Comparison of ENCODE assay signal across 9 mouse cellular contexts in genomic region chr1:111633860-111634460, GRCm38 (mm10).
DNase-seq lines count a peak whose midpoint lies in the region; ATAC-seq lines count a peak whose summit lies in the region.
"Had no signal": no experiment of that assay in that cellular context is flagged by ENCODE, and none has a peak within 500 bp of the region (broad histone marks: within the 10 kb centered on the region; RNA-seq: fewer than 3 reads in every experiment).

No protein-coding gene starts in this region.

- no peaks in the 10 kb centered on the region for H3K27me3 ChIP-seq in intestine, embryonic 14.5 days (replicated peaks; ENCODE audit: control insufficient read depth, insufficient read depth, low read length)
- no peaks in the 10 kb centered on the region for H3K27me3 ChIP-seq in intestine, embryonic 15.5 days (replicated peaks)
- H3K27me3 ChIP-seq: limb, embryonic 12.5 days had no signal

- no peaks in the 10 kb centered on the region for H3K9me3 ChIP-seq in intestine, embryonic 14.5 days (ENCODE audit: control insufficient read depth, low read length)
- H3K9me3 ChIP-seq in intestine, embryonic 15.5 days: no peaks in the 10 kb centered on the region
- H3K9me3 ChIP-seq: limb, embryonic 12.5 days had no signal

- H3K4me3 ChIP-seq in intestine, embryonic 14.5 days (ENCODE audit: low read depth, low read length): no peak overlapping the region
- H3K4me3 ChIP-seq in intestine, embryonic 15.5 days (replicated peaks): no peak overlapping the region
- H3K4me3 ChIP-seq: limb, embryonic 12.5 days had no signal

- no peak overlapping the region for H3K9ac ChIP-seq in intestine, embryonic 14.5 days (ENCODE audit: low read length)
- H3K9ac ChIP-seq in intestine, embryonic 15.5 days: no peak overlapping the region
- H3K9ac ChIP-seq: limb, embryonic 12.5 days had no signal

- intact Hi-C loops in gastrocnemius, postnatal 14 days (cut with DNase I; ENCODE audit: low total_unique reads): no loop called here
- intact Hi-C loops in heart, postnatal 25 days (cut with DNase I): no loop called here

- 56% methylated on average over 3 of the region's 3 CpGs for WGBS in intestine, embryonic 14.5 days
- 60% methylated on average over 3 of the region's 3 CpGs for WGBS in intestine, embryonic 15.5 days

- H3K4me2 ChIP-seq in intestine, embryonic 14.5 days (ENCODE audit: low read length): no peak overlapping the region
- no peak overlapping the region for H3K4me2 ChIP-seq in intestine, embryonic 15.5 days (replicated peaks)
- H3K4me2 ChIP-seq: limb, embryonic 12.5 days had no signal

- H3K27ac ChIP-seq in intestine, embryonic 14.5 days (ENCODE audit: low read depth): no peak overlapping the region
- no peak overlapping the region for H3K27ac ChIP-seq in intestine, embryonic 15.5 days
- H3K27ac ChIP-seq: limb, embryonic 12.5 days had no signal

- ATAC-seq in intestine, embryonic 14.5 days (replicated peaks; ENCODE audit: low FRiP score, low TSS enrichment, low read depth): peak; percentile 66; the same call in 1 of the 2 replicates
- ATAC-seq in intestine, embryonic 15.5 days: no peak; the same call in 1 of the 2 replicates

- no peak for DNase-seq in intestine, embryonic 14.5 days (ENCODE audit: low spot score)
- DNase-seq in 3T3-L1 (ENCODE audit: low read depth, low spot score) (peak; percentile 57), adipocyte (ENCODE audit: low spot score) (peak; percentile 34)
- peak; percentile 54 for DNase-seq in hindlimb bud, embryonic 11.5 days (ENCODE audit: extremely low spot score, low read depth, low spot score)
- DNase-seq in gastrocnemius, postnatal 10 days: no peak
- no peak for DNase-seq in gastrocnemius, postnatal 14 days
- DNase-seq in heart, postnatal 25 days (ENCODE audit: low spot score): no peak

- no peaks in the 10 kb centered on the region for H3K36me3 ChIP-seq in intestine, embryonic 14.5 days (ENCODE audit: control insufficient read depth, insufficient read depth, low read length)
- no peaks in the 10 kb centered on the region for H3K36me3 ChIP-seq in intestine, embryonic 15.5 days
- H3K36me3 ChIP-seq: limb, embryonic 12.5 days had no signal

- H3K4me1 ChIP-seq in intestine, embryonic 14.5 days (replicated peaks; ENCODE audit: control insufficient read depth, insufficient read depth, low read length): no peaks in the 10 kb centered on the region
- H3K4me1 ChIP-seq in intestine, embryonic 15.5 days (replicated peaks): no peaks in the 10 kb centered on the region
- H3K4me1 ChIP-seq: limb, embryonic 12.5 days had no signal

Comparison
In these comparisons a context has a peak if more than half of its experiments do, and no peak if none do; other contexts are left out.
1. DNase-seq: peak in 3T3-L1 (single experiment), adipocyte (single experiment) and hindlimb bud, embryonic 11.5 days (single experiment); none in intestine, embryonic 14.5 days (single experiment), gastrocnemius, postnatal 10 days (single experiment), gastrocnemius, postnatal 14 days (single experiment) and heart, postnatal 25 days (single experiment).